Mouse (Mus musculus): Measurements from ENCODE around the gene Ptpn11. TPM values are rescaled to one million over a fixed set of nuclear protein-coding genes. Genes with fewer than 3 reads are reported as not detected.

The Ptpn11 gene
- total RNA-seq, 1 experiment = 40.2 TPM

GRCm38 (mm10) chr5:121100886-121101580, 90.2 kb downstream of the Ptpn11 start:
- Histone ChIP-seq H3K27ac (ENCODE audit: insufficient read depth, low read depth, low read length, poor library complexity, severe bottlenecking) (no peak overlapping the region), H3K36me3 (ENCODE audit: control insufficient read depth, insufficient read depth, low read length, poor library complexity, severe bottlenecking) (no peaks in the 10 kb centered on the region), H3K9me3 (ENCODE audit: control insufficient read depth, insufficient read depth, low read depth, low read length) (no peaks in the 10 kb centered on the region), H3K9ac (ENCODE audit: insufficient read depth, low read depth, low read length, poor library complexity, severe bottlenecking) (no peak overlapping the region), H3K4me1 (ENCODE audit: control insufficient read depth in 2 of 2, insufficient read depth in 2 of 2, low read length in 2 of 2, poor library complexity in 1 of 2) (0 out of 4 replicates have a peak, but pooled peaks cover 0 to 8% of the 10 kb centered on the region in 2 experiments), H3K4me3 (ENCODE audit: insufficient read depth in 1 of 2, low read depth in 1 of 2, low read length in 2 of 2, poor library complexity in 1 of 2, severe bottlenecking in 1 of 2) (no peak overlapping the region)
- no peak for TF ChIP-seq ZNF384 (IDR thresholded peaks at IDR 0.05; ENCODE audit: low read depth, low read length)
- TF ChIP-seq HCFC1 (IDR thresholded peaks at IDR 0.05; ENCODE audit: borderline replicate concordance, insufficient read depth, low read length) = no peak
- TF ChIP-seq ZC3H11A (IDR thresholded peaks at IDR 0.05; ENCODE audit: borderline replicate concordance, low read depth, low read length) = no peak
- TF ChIP-seq CHD2 (IDR thresholded peaks at IDR 0.05; ENCODE audit: low read depth, low read length) = no peak
- no peak for TF ChIP-seq MAFK (IDR thresholded peaks at IDR 0.05; ENCODE audit: insufficient read depth, low read depth, low read length)
- in situ Hi-C loops (cut with MboI; ENCODE audit: low sequenced_read_pairs in 2 of 2, unreplicated experiment in 2 of 2) = no loop called here
- DNase-seq (ENCODE audit: low read depth, low spot score) = no peak

GRCm38 (mm10) chr5:121100095-121100494, 91.1 kb downstream of the Ptpn11 start:
- DNase-seq (ENCODE audit: low read depth, low spot score) = no peak
- TF ChIP-seq HCFC1 (IDR thresholded peaks at IDR 0.05; ENCODE audit: borderline replicate concordance, insufficient read depth, low read length) = no peak
- no peak for TF ChIP-seq MAFK (IDR thresholded peaks at IDR 0.05; ENCODE audit: insufficient read depth, low read depth, low read length)
- TF ChIP-seq ZC3H11A (IDR thresholded peaks at IDR 0.05; ENCODE audit: borderline replicate concordance, low read depth, low read length) = no peak
- no peak for TF ChIP-seq CHD2 (IDR thresholded peaks at IDR 0.05; ENCODE audit: low read depth, low read length)
- no peak for TF ChIP-seq ZNF384 (IDR thresholded peaks at IDR 0.05; ENCODE audit: low read depth, low read length)
- in situ Hi-C loops (cut with MboI; ENCODE audit: low sequenced_read_pairs in 2 of 2, unreplicated experiment in 2 of 2) = no loop called here
- Histone ChIP-seq H3K4me1 (ENCODE audit: control insufficient read depth in 2 of 2, insufficient read depth in 2 of 2, low read length in 2 of 2, poor library complexity in 1 of 2) (0 out of 4 replicates have a peak, but pooled peaks cover 0 to 8% of the 10 kb centered on the region in 2 experiments), H3K27ac (ENCODE audit: insufficient read depth, low read depth, low read length, poor library complexity, severe bottlenecking) (no peak overlapping the region), H3K4me3 (ENCODE audit: insufficient read depth in 1 of 2, low read depth in 1 of 2, low read length in 2 of 2, poor library complexity in 1 of 2, severe bottlenecking in 1 of 2) (no peak overlapping the region), H3K36me3 (ENCODE audit: control insufficient read depth, insufficient read depth, low read length, poor library complexity, severe bottlenecking) (no peaks in the 10 kb centered on the region), H3K9me3 (ENCODE audit: control insufficient read depth, insufficient read depth, low read depth, low read length) (no peaks in the 10 kb centered on the region), H3K9ac (ENCODE audit: insufficient read depth, low read depth, low read length, poor library complexity, severe bottlenecking) (no peak overlapping the region)

GRCm38 (mm10) chr5:121097970-121098369, 93.2 kb downstream of the Ptpn11 start:
- H3K9me3 ChIP-seq (ENCODE audit: control insufficient read depth, insufficient read depth, low read depth, low read length) = no peaks in the 10 kb centered on the region
- in situ Hi-C loops (cut with MboI; ENCODE audit: low sequenced_read_pairs in 2 of 2, unreplicated experiment in 2 of 2) = no loop called here
- TF ChIP-seq MAFK (IDR thresholded peaks at IDR 0.05; ENCODE audit: insufficient read depth, low read depth, low read length) (peak; percentile 65; the same call in 1 of the 2 replicates), HCFC1 (IDR thresholded peaks at IDR 0.05; ENCODE audit: borderline replicate concordance, insufficient read depth, low read length) (no peak)
- no peak overlapping the region for H3K4me3 ChIP-seq (ENCODE audit: insufficient read depth in 1 of 2, low read depth in 1 of 2, low read length in 2 of 2, poor library complexity in 1 of 2, severe bottlenecking in 1 of 2)
- H3K9ac ChIP-seq (ENCODE audit: insufficient read depth, low read depth, low read length, poor library complexity, severe bottlenecking) = no peak overlapping the region
- H3K4me1 ChIP-seq (ENCODE audit: control insufficient read depth in 2 of 2, insufficient read depth in 2 of 2, low read length in 2 of 2, poor library complexity in 1 of 2) = 0 out of 4 replicates have a peak, but pooled peaks cover 0 to 8% of the 10 kb centered on the region in 2 experiments
- DNase-seq (ENCODE audit: low read depth, low spot score) = no peak
- H3K27ac ChIP-seq (ENCODE audit: insufficient read depth, low read depth, low read length, poor library complexity, severe bottlenecking) = no peak overlapping the region
- H3K36me3 ChIP-seq (ENCODE audit: control insufficient read depth, insufficient read depth, low read length, poor library complexity, severe bottlenecking) = no peaks in the 10 kb centered on the region

- in situ Hi-C loops (cut with MboI; ENCODE audit: low sequenced_read_pairs in 2 of 2, unreplicated experiment in 2 of 2) = no loop called here
- H3K27ac ChIP-seq (ENCODE audit: insufficient read depth, low read depth, low read length, poor library complexity, severe bottlenecking) = no peak overlapping the region
- no peak for TF ChIP-seq CHD2 (IDR thresholded peaks at IDR 0.05; ENCODE audit: low read depth, low read length)
- no peak for TF ChIP-seq MAFK (IDR thresholded peaks at IDR 0.05; ENCODE audit: insufficient read depth, low read depth, low read length)
- no peak for TF ChIP-seq ZNF384 (IDR thresholded peaks at IDR 0.05; ENCODE audit: low read depth, low read length)
- TF ChIP-seq HCFC1 (IDR thresholded peaks at IDR 0.05; ENCODE audit: borderline replicate concordance, insufficient read depth, low read length) = no peak
- no peak for TF ChIP-seq ZC3H11A (IDR thresholded peaks at IDR 0.05; ENCODE audit: borderline replicate concordance, low read depth, low read length)
- H3K9me3 ChIP-seq (ENCODE audit: control insufficient read depth, insufficient read depth, low read depth, low read length) = no peaks in the 10 kb centered on the region
- no peak overlapping the region for H3K9ac ChIP-seq (ENCODE audit: insufficient read depth, low read depth, low read length, poor library complexity, severe bottlenecking)
- H3K4me1 ChIP-seq (ENCODE audit: control insufficient read depth in 2 of 2, insufficient read depth in 2 of 2, low read length in 2 of 2, poor library complexity in 1 of 2) = 0 out of 4 replicates have a peak, but pooled peaks cover 0 to 8% of the 10 kb centered on the region in 2 experiments
- H3K4me3 ChIP-seq (ENCODE audit: insufficient read depth in 1 of 2, low read depth in 1 of 2, low read length in 2 of 2, poor library complexity in 1 of 2, severe bottlenecking in 1 of 2) = no peak overlapping the region
- no peaks in the 10 kb centered on the region for H3K36me3 ChIP-seq (ENCODE audit: control insufficient read depth, insufficient read depth, low read length, poor library complexity, severe bottlenecking)
- DNase-seq (ENCODE audit: low read depth, low spot score) = no peak
Observed at GRCm38 (mm10) chr5:121096744-121097143, 94.5 kb downstream of the Ptpn11 start.

All from ES-E14 (cell line).